Mouse (Mus musculus) bone marrow, adult 2 months (tissue): Measurements from ENCODE around the gene Ccdc51.

Experiments
- CTCF ChIP-seq: fragments of 200-500 bp; IDR thresholded peaks from 2 replicates; pipeline ENCODE4 v1.5.1; 2011; ENCODE audit warnings: low read length, control low read depth; ENCODE audit not compliant: control insufficient read depth, insufficient read depth
- POLR2A ChIP-seq: fragments of 200-500 bp; IDR thresholded peaks from 2 replicates; pipeline ENCODE4 v1.6.1; 2011; ENCODE audit warnings: low read depth, mild to moderate bottlenecking, control low read depth, low read length, borderline replicate concordance; ENCODE audit not compliant: control insufficient read depth

DNA sequence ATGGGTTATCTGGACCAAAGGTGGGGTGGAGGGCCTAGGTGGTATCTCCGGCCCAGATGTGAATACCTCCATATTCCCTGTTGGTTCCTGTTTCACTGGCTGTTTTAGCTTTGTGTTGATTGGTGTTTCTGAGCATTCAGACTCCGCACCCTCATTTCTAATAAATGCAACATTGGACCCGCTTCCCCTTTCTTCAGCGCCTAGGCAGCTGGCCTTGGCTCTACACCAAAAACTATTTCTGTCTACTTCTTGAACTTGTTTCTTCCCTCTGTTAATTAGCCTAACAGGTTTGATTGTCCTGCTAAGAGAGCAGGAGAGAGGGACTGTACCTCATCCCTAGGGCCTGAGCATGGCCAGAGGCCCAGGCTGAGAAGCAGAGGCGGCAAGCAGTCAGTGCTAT lies 24.8 kb upstream of the Ccdc51 start:
- TF ChIP-seq CTCF (no peak), POLR2A (no peak)
